Mouse (Mus musculus) forebrain, embryonic 11.5 days (tissue): ENCODE measurements around the gene Ankmy2. TPM values are rescaled to one million over a fixed set of nuclear protein-coding genes. Genes with fewer than 3 reads are reported as not detected.

Experiments used
- ATAC-seq: fragments of 200-750 bp; cut with Nextera tagmentation; replicated peaks from 2 replicates; pipeline ENCODE4 v1.8.0; 2017; ENCODE audit warnings: moderate TSS enrichment; ENCODE audit not compliant: low FRiP score
- DNase-seq: peaks from one replicate; pipeline ENCODE4 v3.0.0-alpha.2; 2017; ENCODE audit warnings: low spot score
- H3K27ac ChIP-seq: fragments of 300-500 bp; sonication (generic); 2 replicates; pipeline ENCODE4 v1.5.1; 2014; ENCODE audit warnings: low read depth, low read length
- H3K27me3 ChIP-seq: fragments of 300-500 bp; sonication (generic); 2 replicates; pipeline ENCODE4 v1.6.1; 2014; ENCODE audit warnings: mild to moderate bottlenecking, low read length, mixed read lengths; ENCODE audit not compliant: control insufficient read depth, insufficient read depth
- H3K36me3 ChIP-seq: fragments of 300-500 bp; sonication (generic); 2 replicates; pipeline ENCODE4 v1.6.1; 2014; ENCODE audit warnings: mild to moderate bottlenecking, low read length, moderate library complexity, mixed read lengths; ENCODE audit not compliant: control insufficient read depth, insufficient read depth
- H3K4me1 ChIP-seq: fragments of 300-500 bp; sonication (generic); replicated peaks from 2 replicates; pipeline ENCODE4 v1.6.1; 2014; ENCODE audit warnings: low read length, mixed read lengths; ENCODE audit not compliant: control insufficient read depth, insufficient read depth
- H3K4me2 ChIP-seq: fragments of 300-500 bp; sonication (generic); 2 replicates; pipeline ENCODE4 v1.6.1; 2014; ENCODE audit warnings: low read depth, mild to moderate bottlenecking, low read length, moderate library complexity, mixed read lengths; ENCODE audit not compliant: severe bottlenecking
- H3K4me3 ChIP-seq: fragments of 300-500 bp; sonication (generic); 2 replicates; pipeline ENCODE4 v1.5.1; 2014; ENCODE audit warnings: low read depth, low read length
- H3K9ac ChIP-seq: fragments of 300-500 bp; sonication (generic); 2 replicates; pipeline ENCODE4 v1.6.1; 2014; ENCODE audit warnings: low read length
- H3K9me3 ChIP-seq: fragments of 300-500 bp; sonication (generic); 2 replicates; pipeline ENCODE4 v1.6.1; 2016; ENCODE audit warnings: low read length, mixed read lengths; ENCODE audit not compliant: control insufficient read depth
- WGBS: fragments of 180-500 bp; shearing (Covaris S2); extraction: QIAGEN DNeasy Blood & Tissue Kit; methylation state at CpG from one replicate; pipeline ENCODE4 v1.1.7; 2014; 5-methylcytosine and 5-hydroxymethylcytosine counted together
- polyA plus RNA-seq: library from polyadenylated mRNA; unstranded; fragments of >200 nt; fragmentation: Nextera tagmentation; extraction: Ambion mirVana; gene quantifications from 2 replicates; pipeline ENCODE4 v1.2.1, GENCODE M21; 2014

Ankmy2 gene
- polyA plus RNA-seq, 1 experiment from 2014 or later: 30.6 TPM

DNA sequence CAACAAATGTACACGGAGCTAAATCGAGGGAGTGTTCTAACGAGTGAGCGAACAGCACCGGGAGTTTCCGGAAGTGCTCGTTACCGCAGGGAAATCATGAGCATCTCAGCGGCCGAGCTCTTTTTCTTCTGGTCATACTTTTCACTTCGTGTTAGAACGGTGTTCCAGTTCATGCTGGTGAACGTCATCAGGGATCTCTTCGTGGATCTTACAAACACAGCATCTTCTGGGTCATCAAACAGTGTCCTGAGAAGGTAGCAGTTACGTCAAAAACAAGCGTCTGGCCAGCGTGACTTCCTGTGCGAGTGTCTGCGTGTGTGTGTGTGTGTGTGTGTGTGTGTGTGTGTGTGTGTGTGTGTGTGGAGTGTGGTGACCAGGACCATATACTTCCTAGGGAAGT is 51.5 kb downstream of the Ankmy2 start:
- Histone ChIP-seq H3K4me1 (no peaks in the 10 kb centered on the region; the same call in 1 of the 2 replicates), H3K27me3 (no peaks in the 10 kb centered on the region), H3K36me3 (no peaks in the 10 kb centered on the region), H3K9ac (no peak overlapping the region), H3K4me2 (no peak overlapping the region), H3K4me3 (no peak overlapping the region), H3K9me3 (no peaks in the 10 kb centered on the region), H3K27ac (no peak overlapping the region)
- ATAC-seq (no peak), DNase-seq (no peak)
- 73% methylated on average over 19 of the region's 19 CpGs for WGBS

DNA sequence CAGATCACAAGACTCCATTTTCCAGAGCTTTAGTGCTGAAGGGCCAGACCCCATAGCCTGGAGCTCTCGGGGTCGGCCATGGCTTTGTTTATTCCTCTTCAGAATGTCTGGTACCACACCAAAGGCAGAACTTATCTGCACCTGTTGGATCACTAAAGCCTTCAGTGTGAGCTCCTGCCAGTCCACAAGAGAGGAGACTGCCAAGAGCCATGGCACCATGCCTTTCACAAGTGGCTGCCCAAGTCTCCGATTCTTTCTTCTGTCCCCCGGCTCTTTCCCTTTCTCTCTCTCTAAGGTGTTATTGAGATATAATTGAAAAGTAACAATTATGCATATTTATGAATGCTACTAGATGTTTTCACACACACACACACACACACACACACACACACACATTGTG is 53.2 kb downstream of the Ankmy2 start:
- DNase-seq (no peak), ATAC-seq (no peak)
- H3K9ac ChIP-seq: no peak overlapping the region
- no peaks in the 10 kb centered on the region for H3K27me3 ChIP-seq
- no peaks in the 10 kb centered on the region for H3K9me3 ChIP-seq
- no peak overlapping the region for H3K4me3 ChIP-seq
- no peaks in the 10 kb centered on the region for H3K36me3 ChIP-seq
- H3K4me2 ChIP-seq: no peak overlapping the region
- WGBS: 86% methylated on average over 4 of the region's 4 CpGs
- H3K27ac ChIP-seq: no peak overlapping the region
- H3K4me1 ChIP-seq: no peaks in the 10 kb centered on the region; the same call in 1 of the 2 replicates

- H3K36me3 ChIP-seq: no peaks in the 10 kb centered on the region
- H3K9me3 ChIP-seq: no peaks in the 10 kb centered on the region
- WGBS: 49% methylated on average over 8 of the region's 8 CpGs
- ATAC-seq (0 out of 2 replicates have a peak, but pooled peaks have one; percentile 46), DNase-seq (no peak)
- no peak overlapping the region for H3K27ac ChIP-seq
- H3K4me1 ChIP-seq: no peaks in the 10 kb centered on the region
- no peak overlapping the region for H3K4me2 ChIP-seq
- H3K27me3 ChIP-seq: no peaks in the 10 kb centered on the region
- H3K4me3 ChIP-seq: no peak overlapping the region
- no peak overlapping the region for H3K9ac ChIP-seq
Observed at GRCm38 (mm10) chr12:36214389-36215148, 57.7 kb downstream of the Ankmy2 start.

DNA sequence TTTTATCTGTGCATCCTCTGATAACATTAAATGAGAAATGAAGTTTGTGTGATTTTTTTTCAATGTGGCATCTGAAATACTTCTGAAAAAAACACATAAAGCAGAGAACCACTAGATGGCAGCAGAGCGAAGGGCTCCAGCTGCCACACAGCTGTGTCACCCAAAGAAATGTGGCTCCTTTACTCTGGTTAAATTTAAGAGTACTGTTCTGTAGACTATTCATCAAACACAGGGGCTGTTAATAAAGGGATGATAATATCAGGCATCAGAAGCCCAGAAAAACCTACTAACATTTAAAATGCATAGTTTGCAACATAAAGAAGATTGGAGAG is 58.2 kb downstream of the Ankmy2 start:
- no peaks in the 10 kb centered on the region for H3K27me3 ChIP-seq
- H3K4me1 ChIP-seq: no peaks in the 10 kb centered on the region
- no peak overlapping the region for H3K27ac ChIP-seq
- H3K36me3 ChIP-seq: no peaks in the 10 kb centered on the region
- H3K4me2 ChIP-seq: no peak overlapping the region
- H3K9ac ChIP-seq: no peak overlapping the region
- 0% methylated on average over 1 of the region's 1 CpGs for WGBS
- DNase-seq (peak; percentile 72), ATAC-seq (0 out of 2 replicates have a peak, but pooled peaks have one; percentile 66)
- H3K9me3 ChIP-seq: no peaks in the 10 kb centered on the region
- H3K4me3 ChIP-seq: no peak overlapping the region

GRCm38 (mm10) chr12:36216230-36216629 is 59.3 kb downstream of the Ankmy2 start:
- Histone ChIP-seq H3K4me1 (no peaks in the 10 kb centered on the region), H3K9me3 (no peaks in the 10 kb centered on the region), H3K27ac (no peak overlapping the region), H3K4me3 (no peak overlapping the region), H3K36me3 (no peaks in the 10 kb centered on the region), H3K27me3 (no peaks in the 10 kb centered on the region), H3K9ac (no peak overlapping the region), H3K4me2 (no peak overlapping the region)
- WGBS: 75% methylated on average over 4 of the region's 4 CpGs
- no peak for ATAC-seq
- no peak for DNase-seq

DNA sequence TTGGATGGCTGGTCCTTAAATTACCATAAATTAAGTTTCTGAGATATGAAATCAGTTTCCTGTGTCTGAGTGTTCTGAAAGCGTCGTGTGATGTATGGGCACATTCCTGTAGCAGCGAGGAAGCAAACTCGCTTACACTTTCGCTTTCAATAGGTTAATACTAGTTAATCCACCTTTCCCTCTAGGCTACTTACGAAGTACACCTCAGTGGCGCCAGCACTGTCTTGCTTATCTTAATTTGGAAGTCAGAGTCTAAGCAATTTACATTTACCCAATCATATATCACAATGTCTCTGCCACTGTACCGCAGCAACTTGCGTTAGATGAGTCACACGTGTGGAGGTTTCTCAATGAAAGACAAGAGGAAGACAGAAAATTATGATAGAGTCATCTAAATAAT is 60.0 kb downstream of the Ankmy2 start:
- H3K4me3 ChIP-seq: no peak overlapping the region
- H3K9ac ChIP-seq: no peak overlapping the region
- no peak for DNase-seq
- no peaks in the 10 kb centered on the region for H3K4me1 ChIP-seq
- no peaks in the 10 kb centered on the region for H3K27me3 ChIP-seq
- ATAC-seq: no peak
- no peak overlapping the region for H3K4me2 ChIP-seq
- no peaks in the 10 kb centered on the region for H3K9me3 ChIP-seq
- no peak overlapping the region for H3K27ac ChIP-seq
- WGBS: 90% methylated on average over 10 of the region's 10 CpGs
- H3K36me3 ChIP-seq: no peaks in the 10 kb centered on the region

- no peak for ATAC-seq
- no peak overlapping the region for H3K4me2 ChIP-seq
- H3K36me3 ChIP-seq: no peaks in the 10 kb centered on the region
- no peak overlapping the region for H3K9ac ChIP-seq
- no peaks in the 10 kb centered on the region for H3K4me1 ChIP-seq
- H3K27me3 ChIP-seq: no peaks in the 10 kb centered on the region
- H3K27ac ChIP-seq: no peak overlapping the region
- no peak for DNase-seq
- 64% methylated on average over 4 of the region's 4 CpGs for WGBS
- no peak overlapping the region for H3K4me3 ChIP-seq
- no peaks in the 10 kb centered on the region for H3K9me3 ChIP-seq
Observed at GRCm38 (mm10) chr12:36224392-36224791, 67.5 kb downstream of the Ankmy2 start.

DNA sequence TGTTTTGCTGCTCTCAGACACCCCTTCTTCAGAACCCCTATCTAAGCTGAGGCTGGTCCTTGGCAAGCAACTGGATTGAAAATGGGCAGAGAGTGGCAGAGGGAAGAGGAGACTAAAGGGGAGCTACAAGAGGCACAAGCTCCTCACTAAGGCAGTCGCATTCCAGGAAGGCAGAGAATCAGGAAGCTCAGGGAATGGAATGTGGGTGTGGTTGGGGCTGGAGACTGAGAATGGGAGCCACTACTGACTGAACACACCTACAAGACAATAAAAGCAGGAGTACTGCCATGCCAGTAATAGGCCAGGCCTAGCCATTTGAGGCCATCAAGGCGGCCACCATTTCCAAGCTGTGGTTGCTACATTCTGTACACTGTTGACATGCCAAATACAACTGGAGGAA is 74.5 kb downstream of the Ankmy2 start:
- Histone ChIP-seq H3K4me2 (no peak overlapping the region), H3K27me3 (no peaks in the 10 kb centered on the region), H3K9ac (no peak overlapping the region), H3K9me3 (no peaks in the 10 kb centered on the region), H3K4me1 (no peaks in the 10 kb centered on the region), H3K27ac (no peak overlapping the region), H3K36me3 (no peaks in the 10 kb centered on the region), H3K4me3 (no peak overlapping the region)
- ATAC-seq: no peak
- WGBS: 82% methylated on average over 2 of the region's 2 CpGs
- no peak for DNase-seq

DNA sequence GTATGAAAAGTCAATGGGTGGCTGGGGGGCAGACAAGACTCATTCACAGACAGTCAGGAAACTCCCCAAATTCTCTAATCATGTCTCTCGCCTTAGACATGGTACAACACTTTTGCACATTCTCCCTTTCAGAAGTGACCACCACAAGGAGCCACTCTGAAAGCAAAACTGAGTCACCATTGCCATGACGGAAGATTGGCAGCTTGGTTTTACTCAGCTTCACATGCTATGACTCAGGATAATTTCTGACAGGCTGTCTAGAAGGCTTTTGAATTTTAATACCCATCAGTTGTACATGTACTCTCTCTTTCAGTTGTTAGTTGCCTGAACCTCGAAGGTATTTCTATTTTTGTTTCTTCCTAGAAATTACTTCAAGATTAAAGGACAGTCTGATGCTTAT is 84.3 kb downstream of the Ankmy2 start:
- Histone ChIP-seq H3K36me3 (no peaks in the 10 kb centered on the region), H3K27ac (no peak overlapping the region), H3K9me3 (no peaks in the 10 kb centered on the region), H3K9ac (no peak overlapping the region), H3K4me2 (no peak overlapping the region), H3K4me3 (no peak overlapping the region), H3K27me3 (no peaks in the 10 kb centered on the region), H3K4me1 (no peaks in the 10 kb centered on the region)
- ATAC-seq (no peak), DNase-seq (no peak)
- 85% methylated on average over 3 of the region's 3 CpGs for WGBS
